ENCODE assay signal across 9 mouse cellular contexts in genomic region chrX:20571024-20571423, GRCm38 (mm10). TPM values are rescaled to one million over a fixed set of nuclear protein-coding genes. Genes with fewer than 3 reads are reported as not detected.
A peak's percentile ranks its signal among the peaks of the same experiment; 100 is the strongest.
DNase-seq lines count a peak whose midpoint lies in the region; ATAC-seq and TF ChIP-seq lines count a peak whose summit lies in the region.
"Had no signal": no experiment of that assay in that cellular context is flagged by ENCODE, and none has a peak within 500 bp of the region (broad histone marks: within the 10 kb centered on the region; RNA-seq: fewer than 3 reads in every experiment).

No protein-coding gene starts in this region.

- no peaks in the 10 kb centered on the region for H3K79me3 ChIP-seq in C2C12 (ENCODE audit: low read depth)

- no peaks in the 10 kb centered on the region for H3K36me3 ChIP-seq in C2C12 (ENCODE audit: control insufficient read depth, insufficient read depth)
- no peaks in the 10 kb centered on the region for H3K36me3 ChIP-seq in heart, embryonic 12.5 days
- H3K36me3 ChIP-seq in liver, embryonic 14.5 days (replicated peaks; ENCODE audit: control insufficient read depth, insufficient read depth, low read depth): no peaks in the 10 kb centered on the region
- H3K36me3 ChIP-seq: neural tube, embryonic 13.5 days had no signal

- no peak overlapping the region for H3K4me3 ChIP-seq in C2C12 (ENCODE audit: insufficient read depth, poor library complexity, severe bottlenecking)
- no peak overlapping the region for H3K4me3 ChIP-seq in heart, embryonic 12.5 days
- no peak overlapping the region for H3K4me3 ChIP-seq in liver, embryonic 14.5 days (ENCODE audit: insufficient read depth in 1 of 2, low read depth in 2 of 2, low read length in 2 of 2)
- H3K4me3 ChIP-seq: neural tube, embryonic 13.5 days had no signal

- H3ac ChIP-seq in C2C12 (ENCODE audit: control insufficient read depth, insufficient read length, low read depth): no peak overlapping the region

- 21% methylated on average over 2 of the region's 2 CpGs for WGBS in heart, embryonic 12.5 days
- 27% methylated on average over 2 of the region's 2 CpGs for WGBS in liver, embryonic 14.5 days (ENCODE audit: insufficient replicate concordance)

- no peaks in the 10 kb centered on the region for H3K79me2 ChIP-seq in C2C12 (ENCODE audit: control insufficient read depth, insufficient read depth)

- TF ChIP-seq EP300 in liver, embryonic 14.5 days (IDR thresholded peaks at IDR 0.05; ENCODE audit: low read depth): no peak

- H3K9me3 ChIP-seq in heart, embryonic 12.5 days (replicated peaks): no peaks in the 10 kb centered on the region
- no peaks in the 10 kb centered on the region for H3K9me3 ChIP-seq in liver, embryonic 14.5 days (ENCODE audit: control insufficient read depth, low read length)
- H3K9me3 ChIP-seq: neural tube, embryonic 13.5 days had no signal

- no peak overlapping the region for H3K4me2 ChIP-seq in heart, embryonic 12.5 days
- H3K4me2 ChIP-seq in liver, embryonic 14.5 days (ENCODE audit: low read depth): no peak overlapping the region
- H3K4me2 ChIP-seq: neural tube, embryonic 13.5 days had no signal

- H3K4me1 ChIP-seq in heart, embryonic 12.5 days (replicated peaks): peaks cover 14% of the 10 kb centered on the region; the same call in 1 of the 2 replicates
- peaks cover 0 to 25% of the 10 kb centered on the region in 2 experiments; a peak in 2 of 4 replicates for H3K4me1 ChIP-seq in liver, embryonic 14.5 days (replicated peaks; ENCODE audit: control insufficient read depth in 2 of 2, insufficient read depth in 2 of 2, low read length in 1 of 2)
- H3K4me1 ChIP-seq: neural tube, embryonic 13.5 days had no signal

- H3K27me3 ChIP-seq in C2C12 (ENCODE audit: control insufficient read depth, insufficient read depth, insufficient read length): no peaks in the 10 kb centered on the region
- H3K27me3 ChIP-seq in heart, embryonic 12.5 days (replicated peaks): no peaks in the 10 kb centered on the region
- H3K27me3 ChIP-seq in liver, embryonic 14.5 days (ENCODE audit: control insufficient read depth, insufficient read depth, low read length): no peaks in the 10 kb centered on the region
- H3K27me3 ChIP-seq: neural tube, embryonic 13.5 days had no signal

- no peak overlapping the region for H3K9ac ChIP-seq in heart, embryonic 12.5 days
- no peak overlapping the region for H3K9ac ChIP-seq in liver, embryonic 14.5 days (replicated peaks)
- H3K9ac ChIP-seq: neural tube, embryonic 13.5 days had no signal

- peak; percentile 72 for ATAC-seq in heart, embryonic 12.5 days (ENCODE audit: insufficient number of reproducible peaks, low FRiP score)
- ATAC-seq in liver, embryonic 14.5 days (ENCODE audit: insufficient read depth): peak; percentile 72
- no peak for ATAC-seq in inflammation-experienced regulatory T-cells, adult 6 months

- DNase-seq in adrenal gland, postnatal 10 days: peak; percentile 10
- peak in 2 of 3 experiments; percentile 47 for DNase-seq in liver, embryonic 14.5 days (ENCODE audit: low read depth in 3 of 3, low spot score in 3 of 3)
- no peak for DNase-seq in thymus, postnatal 25 days
- no peak for DNase-seq in spleen, adult 18-20 months
- no peak for DNase-seq in Muller cell, postnatal 12 days (ENCODE audit: inconsistent ontology term)

- H3K27ac ChIP-seq in heart, embryonic 12.5 days (ENCODE audit: poor library complexity, severe bottlenecking): 0 out of 2 replicates have a peak overlapping the region, but pooled peaks have one; percentile 27
- H3K27ac ChIP-seq in liver, embryonic 14.5 days: no peak overlapping the region
- H3K27ac ChIP-seq: neural tube, embryonic 13.5 days had no signal

- TF ChIP-seq CTCF in C2C12 (IDR thresholded peaks at IDR 0.05; ENCODE audit: control insufficient read depth, insufficient read depth, insufficient read length): no peak
- TF ChIP-seq CTCF in liver, embryonic 14.5 days (IDR thresholded peaks at IDR 0.05; ENCODE audit: low read depth): no peak

TF ChIP-seq in C2C12, 6 proteins besides CTCF, POLR2A, EP300 and RAD21:
- peak; percentile 70 for TF ChIP-seq MYOD1 (IDR thresholded peaks at IDR 0.05; ENCODE audit: control insufficient read depth, insufficient read length, low read depth)
- no peak for TF ChIP-seq CEBPB (IDR thresholded peaks at IDR 0.05; ENCODE audit: low read depth)
TF ChIP-seq in C2C12: peak in this region for 1.

RNA-seq across cellular contexts. Expression of gene Rgn, which starts 21.4 kb away (rescaled TPM):
- polyA plus RNA-seq in C2C12 (2012; fragmentation: generic; extraction: Trizol): not detected
- 10 to 100 TPM; 40.7 to 74.4 TPM for total RNA-seq in adrenal gland, postnatal 10 days (2021)
- 0.54 and 1.6 TPM in 2 replicates for polyA plus RNA-seq in heart, embryonic 12.5 days (2016; fragmentation: Nextera tagmentation; extraction: Ambion mirVana)
- polyA plus RNA-seq in liver, embryonic 14.5 days (2012; rRNA removed): 47.6 and 79.6 TPM in 2 replicates
- polyA plus RNA-seq in liver, embryonic 14.5 days (2014; fragmentation: Nextera tagmentation; extraction: Ambion mirVana): 162 and 170 TPM in 2 replicates
- not detected for polyA plus RNA-seq in inflammation-experienced regulatory T-cells, adult 6 months (2017; shearing (Covaris generic))

RNA-seq across cellular contexts. Expression of gene Rbm10, which starts 46.3 kb away (rescaled TPM):
- 46.2 TPM for polyA plus RNA-seq in C2C12 (2012; fragmentation: generic; extraction: Trizol)
- total RNA-seq in adrenal gland, postnatal 10 days (2021): 10 to 100 TPM; 31.3 to 34.2 TPM
- polyA plus RNA-seq in heart, embryonic 12.5 days (2016; fragmentation: Nextera tagmentation; extraction: Ambion mirVana): 44.1 and 44.5 TPM in 2 replicates
- 22.7 and 25.8 TPM in 2 replicates for polyA plus RNA-seq in liver, embryonic 14.5 days (2012; rRNA removed)
- polyA plus RNA-seq in liver, embryonic 14.5 days (2014; fragmentation: Nextera tagmentation; extraction: Ambion mirVana): 23.2 and 26.4 TPM in 2 replicates
- polyA plus RNA-seq in inflammation-experienced regulatory T-cells, adult 6 months (2017; shearing (Covaris generic)): 10 to 100 TPM; 38.3 to 45.6 (median 42.8) TPM

RNA-seq across cellular contexts. Expression of gene Ndufb11, which starts 46.4 kb away (rescaled TPM):
- polyA plus RNA-seq in C2C12 (2012; fragmentation: generic; extraction: Trizol): 244 TPM
- total RNA-seq in adrenal gland, postnatal 10 days (2021): 100 to 1,000 TPM; 446 to 511 TPM
- 335 and 344 TPM in 2 replicates for polyA plus RNA-seq in heart, embryonic 12.5 days (2016; fragmentation: Nextera tagmentation; extraction: Ambion mirVana)
- polyA plus RNA-seq in liver, embryonic 14.5 days (2012; rRNA removed): 76.0 and 95.3 TPM in 2 replicates
- 192 and 199 TPM in 2 replicates for polyA plus RNA-seq in liver, embryonic 14.5 days (2014; fragmentation: Nextera tagmentation; extraction: Ambion mirVana)
- polyA plus RNA-seq in inflammation-experienced regulatory T-cells, adult 6 months (2017; shearing (Covaris generic)): 100 to 1,000 TPM; 246 to 261 (median 246) TPM

Comparison
In these comparisons a context has a peak if more than half of its experiments do, and no peak if none do; other contexts are left out.
1. DNase-seq: peak in adrenal gland, postnatal 10 days (single experiment) and liver, embryonic 14.5 days (2 of 3); none in thymus, postnatal 25 days (single experiment), spleen, adult 18-20 months (0 of 2) and Muller cell, postnatal 12 days (single experiment).
2. RNA of gene Rgn, which starts 21.4 kb away (polyA plus RNA-seq): 47.6 to 170 TPM in liver, embryonic 14.5 days; 0.54 to 1.6 TPM in heart, embryonic 12.5 days, not detected in C2C12 (single experiment) and not detected in inflammation-experienced regulatory T-cells, adult 6 months; every median in the first group is over 10 times any median in the second.